Mouse (Mus musculus) kidney, embryonic 16.5 days (tissue): ENCODE data around the gene Arap1. TPM values are rescaled to one million over a fixed set of nuclear protein-coding genes. Genes with fewer than 3 reads are reported as not detected.

Source experiments
- ATAC-seq: fragments of 200-750 bp; cut with Nextera tagmentation; 2 replicates; pipeline ENCODE4 v1.8.0; 2017; ENCODE audit warnings: moderate TSS enrichment; ENCODE audit not compliant: low FRiP score, low TSS enrichment
- H3K27ac ChIP-seq: fragments of 300-500 bp; sonication (generic); 2 replicates; pipeline ENCODE4 v1.5.1; 2014; ENCODE audit warnings: low read length
- H3K27me3 ChIP-seq: fragments of 300-500 bp; sonication (generic); 2 replicates; pipeline ENCODE4 v1.6.1; 2014; ENCODE audit warnings: low read length, control low read depth, mixed read lengths; ENCODE audit not compliant: insufficient read depth
- H3K36me3 ChIP-seq: fragments of 300-500 bp; sonication (generic); 2 replicates; pipeline ENCODE4 v1.6.1; 2014; ENCODE audit warnings: low read length, control low read depth, mixed read lengths; ENCODE audit not compliant: insufficient read depth
- H3K4me1 ChIP-seq: fragments of 300-500 bp; sonication (generic); 2 replicates; pipeline ENCODE4 v1.6.1; 2014; ENCODE audit warnings: low read length, control low read depth, mixed read lengths; ENCODE audit not compliant: insufficient read depth
- H3K4me2 ChIP-seq: fragments of 300-500 bp; sonication (generic); replicated peaks from 2 replicates; pipeline ENCODE4 v1.6.1; 2014; ENCODE audit warnings: low read depth, low read length
- H3K4me3 ChIP-seq: fragments of 300-500 bp; sonication (generic); 2 replicates; pipeline ENCODE4 v1.5.1; 2014; ENCODE audit warnings: mild to moderate bottlenecking, low read length
- H3K9ac ChIP-seq: fragments of 300-500 bp; sonication (generic); replicated peaks from 2 replicates; pipeline ENCODE4 v1.6.1; 2014; ENCODE audit warnings: low read length
- H3K9me3 ChIP-seq: fragments of 300-500 bp; sonication (generic); 2 replicates; pipeline ENCODE4 v1.6.1; 2016; ENCODE audit warnings: low read length, control low read depth
- WGBS: fragments of 180-500 bp; shearing (Covaris S2); extraction: QIAGEN DNeasy Blood & Tissue Kit; methylation state at CpG from one replicate; pipeline ENCODE4 v1.1.7; 2014; 5-methylcytosine and 5-hydroxymethylcytosine counted together
- polyA plus RNA-seq: library from polyadenylated mRNA; unstranded; fragments of >200 nt; fragmentation: Nextera tagmentation; extraction: Ambion mirVana; gene quantifications from 2 replicates; pipeline ENCODE4 v1.2.1, GENCODE M21; 2015

Arap1 gene
- polyA plus RNA-seq, 1 experiment from 2014 or later = 106 TPM

GRCm38 (mm10) chr7:101395471-101395870 is 47.6 kb downstream of the Arap1 start:
- peak overlapping the region; percentile 48 for H3K4me3 ChIP-seq
- peak; percentile 11; the same call in 1 of the 2 replicates for ATAC-seq
- H3K27me3 ChIP-seq = no peaks in the 10 kb centered on the region
- peaks cover 37% of the 10 kb centered on the region for H3K4me1 ChIP-seq
- WGBS = 73% methylated on average over 2 of the region's 2 CpGs
- H3K9ac ChIP-seq = peak overlapping the region; percentile 67
- H3K36me3 ChIP-seq = peaks cover 31% of the 10 kb centered on the region
- H3K27ac ChIP-seq = peak overlapping the region; percentile 98
- peak overlapping the region; percentile 49 for H3K4me2 ChIP-seq
- H3K9me3 ChIP-seq = no peaks in the 10 kb centered on the region

GRCm38 (mm10) chr7:101397175-101397574 is 49.3 kb downstream of the Arap1 start:
- Histone ChIP-seq H3K4me1 (peaks cover 25% of the 10 kb centered on the region), H3K4me2 (no peak overlapping the region), H3K27ac (no peak overlapping the region), H3K27me3 (no peaks in the 10 kb centered on the region), H3K9me3 (no peaks in the 10 kb centered on the region), H3K36me3 (peaks cover 48% of the 10 kb centered on the region), H3K4me3 (no peak overlapping the region), H3K9ac (no peak overlapping the region)
- 93% methylated on average over 4 of the region's 4 CpGs for WGBS
- ATAC-seq = no peak

GRCm38 (mm10) chr7:101401510-101401909 is 53.6 kb downstream of the Arap1 start:
- ATAC-seq = no peak
- H3K36me3 ChIP-seq = peaks cover 72% of the 10 kb centered on the region
- no peak overlapping the region for H3K27ac ChIP-seq
- no peaks in the 10 kb centered on the region for H3K9me3 ChIP-seq
- no peak overlapping the region for H3K4me3 ChIP-seq
- H3K27me3 ChIP-seq = no peaks in the 10 kb centered on the region
- no peaks in the 10 kb centered on the region for H3K4me1 ChIP-seq
- WGBS = 90% methylated on average over 7 of the region's 7 CpGs
- H3K4me2 ChIP-seq = no peak overlapping the region
- no peak overlapping the region for H3K9ac ChIP-seq

- 98% methylated on average over 5 of the region's 5 CpGs for WGBS
- Histone ChIP-seq H3K9me3 (no peaks in the 10 kb centered on the region), H3K4me1 (no peaks in the 10 kb centered on the region), H3K4me3 (no peak overlapping the region), H3K27ac (no peak overlapping the region), H3K27me3 (no peaks in the 10 kb centered on the region), H3K36me3 (peaks cover 68% of the 10 kb centered on the region), H3K4me2 (no peak overlapping the region), H3K9ac (no peak overlapping the region)
- no peak for ATAC-seq
Observed at GRCm38 (mm10) chr7:101403831-101404230, 56.0 kb downstream of the Arap1 start.

DNA sequence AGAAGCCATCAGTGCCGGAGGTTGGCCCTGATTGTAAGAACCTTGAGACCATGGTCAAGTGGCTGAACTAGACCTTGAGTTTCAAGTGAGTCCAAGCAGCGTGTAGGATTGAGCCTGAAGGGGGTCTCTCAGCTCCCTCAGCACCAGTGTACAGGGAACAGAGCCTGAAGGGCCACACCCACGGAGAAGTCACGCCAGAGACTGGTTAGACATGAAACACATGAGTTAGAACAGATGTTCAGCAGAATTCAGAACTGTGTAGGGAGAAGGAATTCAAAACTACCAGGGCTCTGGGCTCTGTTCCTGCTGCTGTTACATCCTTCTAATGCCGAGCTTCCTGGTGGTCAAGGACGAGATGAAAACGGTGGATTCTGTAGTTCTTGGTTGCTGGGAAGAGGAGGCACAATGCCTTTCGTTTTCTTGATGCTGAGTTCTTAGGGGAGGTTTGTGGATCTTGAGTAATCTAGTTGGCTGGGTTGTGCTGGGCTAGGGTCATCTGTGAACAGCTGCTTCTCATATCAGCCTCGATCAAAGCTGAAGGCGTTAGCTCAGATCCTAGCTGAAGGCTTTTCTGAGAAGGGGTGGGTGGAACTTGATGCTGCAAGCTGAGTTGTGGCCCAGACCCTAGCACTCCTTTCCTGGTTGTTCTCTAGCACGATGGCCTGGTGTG is 62.5 kb downstream of the Arap1 start, which contains the start of gene Gm45837:
Gene Gm45837 (plus strand): TSS at position 620 of the 670 bp plus-strand sequence.
- no peak within 1 kb of the TSS for H3K4me3 ChIP-seq
- no peak within 1 kb of the TSS for H3K27ac ChIP-seq
- H3K4me1 ChIP-seq = peaks cover 17% of the 10 kb centered on the region
- H3K27me3 ChIP-seq = no peaks in the 10 kb centered on the region
- H3K9ac ChIP-seq = no peak within 1 kb of the TSS
- peaks cover 33% of the 10 kb centered on the region for H3K36me3 ChIP-seq
- no peaks in the 10 kb centered on the region for H3K9me3 ChIP-seq
- no peak within 1 kb of the TSS for H3K4me2 ChIP-seq
- WGBS = 63% methylated on average over 11 of the region's 11 CpGs
- no peak for ATAC-seq

DNA sequence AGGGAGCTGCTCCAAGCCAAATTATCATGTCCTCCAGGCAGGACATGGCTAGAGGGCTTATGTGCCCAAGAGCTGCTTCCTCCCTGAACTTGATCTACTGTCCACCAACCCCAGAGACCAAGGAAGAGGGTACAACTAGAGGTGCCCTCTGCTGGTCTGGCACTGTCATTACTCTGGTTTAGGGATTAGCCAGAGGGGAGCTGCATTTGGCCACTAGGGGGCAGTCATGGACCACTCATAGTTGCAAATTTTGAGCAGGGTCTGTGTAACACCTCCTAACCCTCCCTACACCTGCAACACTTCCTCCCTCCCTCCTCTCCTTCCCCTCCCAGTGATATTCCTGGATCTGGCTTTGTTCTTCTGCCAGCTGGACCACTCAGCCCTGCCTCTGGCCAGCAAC is 64.9 kb downstream of the Arap1 start:
- ATAC-seq = 0 out of 2 replicates have a peak, but pooled peaks have one; percentile 4
- Histone ChIP-seq H3K4me3 (no peak overlapping the region), H3K27me3 (peaks cover 4% of the 10 kb centered on the region; the same call in 1 of the 2 replicates), H3K4me2 (no peak overlapping the region), H3K9ac (no peak overlapping the region), H3K27ac (no peak overlapping the region), H3K36me3 (peaks cover 21% of the 10 kb centered on the region), H3K4me1 (peaks cover 24% of the 10 kb centered on the region), H3K9me3 (no peaks in the 10 kb centered on the region)

DNA sequence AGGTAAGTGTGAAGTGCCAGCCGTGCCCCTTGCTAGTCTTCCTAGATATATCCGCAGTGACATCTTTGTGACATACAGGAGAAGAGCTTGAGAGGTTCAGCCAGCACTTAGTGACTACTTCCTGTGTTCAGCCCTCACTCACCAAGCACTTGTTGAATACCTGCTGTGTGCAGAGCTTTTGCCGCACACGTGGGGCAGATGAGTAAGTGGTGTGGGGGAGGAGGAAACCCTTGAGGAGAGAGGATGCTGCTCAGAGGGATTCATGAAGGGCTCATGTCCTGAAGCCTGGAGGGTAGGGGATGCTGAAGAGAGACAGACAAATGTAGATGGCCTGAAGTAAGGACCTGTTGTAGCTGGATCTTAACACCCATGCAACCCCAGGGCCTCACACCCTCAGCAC is 66.3 kb downstream of the Arap1 start:
- WGBS = 40% methylated on average over 4 of the region's 4 CpGs
- Histone ChIP-seq H3K9ac (no peak overlapping the region), H3K27me3 (peaks cover 4% of the 10 kb centered on the region; the same call in 1 of the 2 replicates), H3K4me2 (no peak overlapping the region), H3K4me1 (peaks cover 24% of the 10 kb centered on the region), H3K4me3 (no peak overlapping the region), H3K9me3 (no peaks in the 10 kb centered on the region), H3K27ac (no peak overlapping the region), H3K36me3 (peaks cover 12% of the 10 kb centered on the region)
- ATAC-seq = no peak

DNA sequence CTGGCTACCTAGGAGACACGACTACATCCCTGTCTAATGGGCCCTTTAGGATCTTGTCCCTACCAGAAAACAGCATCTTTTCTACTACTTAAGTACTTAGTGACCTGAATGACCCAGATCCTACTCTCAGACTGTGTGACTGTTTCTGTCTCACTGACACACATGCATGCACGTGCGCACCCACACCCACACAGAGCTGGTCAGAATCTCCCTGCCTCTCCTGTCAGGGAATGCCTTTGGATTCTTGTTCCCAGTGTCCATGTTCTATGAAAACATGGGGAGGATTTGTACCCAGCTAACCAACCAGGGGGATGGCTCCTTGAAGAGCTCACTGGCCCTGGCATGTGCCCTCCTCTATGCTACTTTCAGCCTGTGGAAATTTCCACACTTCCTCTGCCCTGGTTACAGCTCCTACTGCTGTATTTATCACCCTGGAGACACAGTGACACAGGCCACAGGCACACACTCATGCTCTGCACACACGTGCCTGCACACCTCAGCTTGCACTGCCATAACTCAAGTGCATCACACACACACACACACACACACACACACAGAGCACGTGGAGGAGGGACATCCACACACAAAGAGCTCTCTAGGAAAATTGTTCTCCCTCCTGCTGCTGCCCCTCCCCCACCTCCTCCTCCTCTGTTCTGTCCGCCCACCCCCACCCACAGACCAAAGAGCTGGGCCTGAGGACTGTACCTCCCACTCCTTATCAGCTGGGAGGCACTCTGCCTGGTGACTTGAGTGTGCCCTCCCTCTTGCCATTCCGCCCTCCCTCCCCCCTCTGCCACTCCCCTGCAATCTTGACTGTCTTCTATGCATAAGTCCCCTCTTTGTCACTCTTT is 67.0 kb downstream of the Arap1 start:
- Histone ChIP-seq H3K4me1 (peaks cover 24% of the 10 kb centered on the region), H3K4me2 (no peak overlapping the region), H3K9me3 (no peaks in the 10 kb centered on the region), H3K27me3 (peaks cover 7% of the 10 kb centered on the region; the same call in 1 of the 2 replicates), H3K9ac (peak overlapping the region; percentile 32; the same call in 1 of the 2 replicates), H3K27ac (0 out of 2 replicates have a peak overlapping the region, but pooled peaks have one; percentile 8), H3K4me3 (no peak overlapping the region), H3K36me3 (peaks cover 12% of the 10 kb centered on the region)
- ATAC-seq = 0 out of 2 replicates have a peak, but pooled peaks have one; percentile 14
- 29% methylated on average over 7 of the region's 7 CpGs for WGBS

DNA sequence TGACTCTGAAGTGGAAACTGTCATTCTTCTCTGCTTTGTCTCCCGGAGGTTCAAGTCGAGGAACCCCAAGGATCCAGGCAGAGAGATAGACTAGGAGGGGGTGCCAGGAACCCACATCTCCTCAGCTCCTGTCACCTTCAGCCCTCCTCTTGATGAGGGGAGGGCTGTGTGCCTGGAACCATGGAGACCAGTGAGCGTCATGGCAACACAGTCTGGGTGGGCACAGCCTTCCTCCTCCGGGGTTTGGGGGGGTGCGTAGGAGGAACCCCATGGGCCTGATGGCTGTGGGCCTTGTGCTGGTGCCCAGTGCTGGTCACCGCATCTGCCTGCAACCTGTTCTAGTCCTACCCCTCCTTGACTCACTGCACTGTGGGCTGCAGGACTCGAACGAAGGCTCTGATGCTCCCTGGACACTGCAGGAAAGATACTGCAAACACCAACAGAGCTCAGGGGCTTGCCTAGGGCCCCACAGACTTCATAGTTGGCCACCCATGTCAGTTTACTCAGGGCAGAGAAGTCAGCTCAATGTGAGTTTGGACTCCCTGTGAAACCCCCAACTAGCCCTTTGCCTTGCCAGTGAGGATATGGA is 67.7 kb downstream of the Arap1 start:
- H3K4me1 ChIP-seq = peaks cover 24% of the 10 kb centered on the region
- H3K27ac ChIP-seq = no peak overlapping the region
- H3K9me3 ChIP-seq = no peaks in the 10 kb centered on the region
- peaks cover 7% of the 10 kb centered on the region; the same call in 1 of the 2 replicates for H3K36me3 ChIP-seq
- ATAC-seq = no peak
- peaks cover 7% of the 10 kb centered on the region; the same call in 1 of the 2 replicates for H3K27me3 ChIP-seq
- no peak overlapping the region for H3K4me3 ChIP-seq
- H3K9ac ChIP-seq = no peak overlapping the region
- no peak overlapping the region for H3K4me2 ChIP-seq
- 35% methylated on average over 8 of the region's 8 CpGs for WGBS
